Mouse (Mus musculus): ENCODE data around the gene Art3. TPM values are rescaled to one million over a fixed set of nuclear protein-coding genes. Genes with fewer than 3 reads are reported as not detected.
"Not testable (repeated sequence)": the region's sequence is repeated elsewhere in the genome, so short reads cannot be mapped to it uniquely, and the experiment has no call there.

The Art3 gene
- polyA plus RNA-seq, 1 experiment from 2014 or later = 59.2 TPM

DNA sequence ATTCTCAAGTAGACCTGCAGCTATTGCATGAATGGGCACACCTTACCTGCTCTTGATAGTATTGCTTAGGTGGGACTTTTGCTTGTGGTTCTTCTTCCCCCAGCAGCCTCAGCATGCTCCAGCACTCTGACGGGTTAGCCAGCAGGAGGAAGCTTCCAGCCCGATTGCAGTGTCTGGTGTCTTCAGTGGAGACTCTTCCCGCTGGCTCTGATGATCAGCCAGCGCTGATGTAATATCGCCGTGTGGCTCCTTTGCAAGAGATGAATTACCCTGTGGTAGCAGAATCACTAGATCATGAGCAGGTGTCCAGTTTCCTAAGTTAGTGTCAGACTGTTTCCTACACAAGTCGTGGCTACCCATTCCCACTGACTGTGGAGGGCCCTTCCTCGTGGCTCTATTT is 13.4 kb downstream of the Art3 start:
- H3K36me3 ChIP-seq (ENCODE audit: control insufficient read depth, insufficient read depth, low read length) = no peaks in the 10 kb centered on the region
- no peak overlapping the region for H3K27ac ChIP-seq (replicated peaks in 1 of 2; ENCODE audit: control insufficient read depth in 1 of 2, insufficient read depth in 1 of 2, low read depth in 2 of 2, low read length in 2 of 2)

DNA sequence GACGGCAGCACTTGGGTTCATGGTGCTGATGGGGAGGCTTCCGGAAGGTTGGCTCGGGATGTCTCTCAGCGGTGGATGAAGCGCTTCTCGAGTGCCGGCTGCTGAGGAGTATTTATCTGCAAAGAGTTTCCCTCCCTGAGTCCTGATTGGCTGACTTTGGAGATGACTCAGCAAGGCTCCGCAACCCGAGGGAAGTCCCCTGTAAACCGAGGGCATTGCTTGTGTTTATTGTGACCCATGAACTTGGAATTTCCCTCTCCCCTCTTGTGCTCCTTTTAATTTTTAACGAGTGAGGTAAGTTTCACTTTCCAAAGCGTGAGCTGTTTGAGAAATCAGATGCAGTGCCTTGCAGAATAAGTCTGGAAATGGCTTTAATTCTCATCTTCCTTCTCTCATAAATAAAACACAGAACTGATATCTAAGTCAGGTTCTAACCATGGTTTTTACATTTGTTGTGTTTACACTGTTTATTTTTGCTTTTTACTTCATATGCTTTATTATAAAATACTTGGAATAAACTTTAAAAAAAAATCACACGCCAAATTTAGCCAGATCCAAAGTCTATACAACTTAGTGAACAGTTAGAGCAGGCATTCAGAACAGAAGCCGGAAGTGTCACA is 17.3 kb downstream of the Art3 start, which contains the start of gene Cxcl10:
TSS of gene Cxcl10 (minus strand) at position 96 of the 620 bp plus-strand sequence.
- Histone ChIP-seq H3K36me3 (ENCODE audit: control insufficient read depth, insufficient read depth, low read length) (no peaks in the 10 kb centered on the region), H3K4me2 (ENCODE audit: low read length) (peak within 1 kb of the TSS; percentile 61), H3K27me3 (ENCODE audit: control insufficient read depth, insufficient read depth, low read length) (no peaks in the 10 kb centered on the region), H3K9ac (ENCODE audit: low read length) (no peak within 1 kb of the TSS), H3K27ac (replicated peaks in 1 of 2; ENCODE audit: control insufficient read depth in 1 of 2, insufficient read depth in 1 of 2, low read depth in 2 of 2, low read length in 2 of 2) (no peak within 1 kb of the TSS), H3K4me1 (ENCODE audit: control insufficient read depth in 2 of 2, insufficient read depth in 2 of 2, low read length in 2 of 2) (peaks cover 4 to 5% of the 10 kb centered on the region in 2 experiments; a peak in 3 of 4 replicates), H3K9me3 (ENCODE audit: control insufficient read depth, low read length) (no peaks in the 10 kb centered on the region), H3K4me3 (ENCODE audit: control insufficient read depth in 1 of 2, insufficient read depth in 1 of 2, low read depth in 1 of 2, low read length in 2 of 2) (peak within 1 kb of the TSS; percentile 13 to 16; a peak in 3 of 4 replicates)
- no peak for ATAC-seq (ENCODE audit: insufficient number of reproducible peaks, insufficient read depth, low FRiP score, low read depth)
- WGBS = 13% methylated on average over 14 of the region's 14 CpGs

More for the DNA sequence above, 13.4 kb downstream of the Art3 start:
- Histone ChIP-seq H3K9me3 (ENCODE audit: control insufficient read depth, low read length) (no peaks in the 10 kb centered on the region), H3K4me1 (ENCODE audit: control insufficient read depth in 2 of 2, insufficient read depth in 2 of 2, low read length in 2 of 2) (peaks cover 0 to 2% of the 10 kb centered on the region in 2 experiments; a peak in 3 of 4 replicates), H3K4me2 (ENCODE audit: low read length) (no peak overlapping the region), H3K9ac (ENCODE audit: low read length) (no peak overlapping the region), H3K27me3 (ENCODE audit: control insufficient read depth, insufficient read depth, low read length) (no peaks in the 10 kb centered on the region), H3K4me3 (ENCODE audit: control insufficient read depth in 1 of 2, insufficient read depth in 1 of 2, low read depth in 1 of 2, low read length in 2 of 2) (no peak overlapping the region)
- 82% methylated on average over 8 of the region's 8 CpGs for WGBS
- ATAC-seq (ENCODE audit: insufficient number of reproducible peaks, insufficient read depth, low FRiP score, low read depth) = no peak

DNA sequence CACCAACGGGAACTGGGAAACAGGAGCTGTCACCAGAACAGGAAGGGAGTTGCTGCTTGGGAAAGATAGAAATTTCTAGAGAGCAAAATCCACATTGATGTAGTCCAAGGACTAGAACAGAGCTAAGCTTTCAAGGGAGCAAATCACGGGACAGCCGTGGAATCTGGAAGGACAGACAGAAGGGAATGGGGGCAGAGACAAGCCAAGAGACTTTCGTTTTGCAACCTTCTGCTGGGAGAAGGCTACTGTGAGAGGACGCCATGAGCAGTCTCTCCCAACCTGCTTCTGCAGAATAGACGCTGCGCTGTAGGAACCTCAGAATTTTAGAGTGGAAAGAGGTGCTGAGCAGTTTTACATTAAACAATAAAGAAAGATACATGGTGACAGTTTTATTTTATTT is 18.1 kb downstream of the Art3 start:
- Histone ChIP-seq H3K9ac (ENCODE audit: low read length) (no peak overlapping the region), H3K36me3 (ENCODE audit: control insufficient read depth, insufficient read depth, low read length) (no peaks in the 10 kb centered on the region), H3K27me3 (ENCODE audit: control insufficient read depth, insufficient read depth, low read length) (no peaks in the 10 kb centered on the region), H3K27ac (replicated peaks in 1 of 2; ENCODE audit: control insufficient read depth in 1 of 2, insufficient read depth in 1 of 2, low read depth in 2 of 2, low read length in 2 of 2) (no peak overlapping the region), H3K9me3 (ENCODE audit: control insufficient read depth, low read length) (no peaks in the 10 kb centered on the region), H3K4me1 (ENCODE audit: control insufficient read depth in 2 of 2, insufficient read depth in 2 of 2, low read length in 2 of 2) (peaks cover 4 to 5% of the 10 kb centered on the region in 2 experiments; a peak in 3 of 4 replicates), H3K4me3 (ENCODE audit: control insufficient read depth in 1 of 2, insufficient read depth in 1 of 2, low read depth in 1 of 2, low read length in 2 of 2) (no peak overlapping the region), H3K4me2 (ENCODE audit: low read length) (no peak overlapping the region)
- 75% methylated on average over 7 of the region's 7 CpGs for WGBS
- no peak for ATAC-seq (ENCODE audit: insufficient number of reproducible peaks, insufficient read depth, low FRiP score, low read depth)

DNA sequence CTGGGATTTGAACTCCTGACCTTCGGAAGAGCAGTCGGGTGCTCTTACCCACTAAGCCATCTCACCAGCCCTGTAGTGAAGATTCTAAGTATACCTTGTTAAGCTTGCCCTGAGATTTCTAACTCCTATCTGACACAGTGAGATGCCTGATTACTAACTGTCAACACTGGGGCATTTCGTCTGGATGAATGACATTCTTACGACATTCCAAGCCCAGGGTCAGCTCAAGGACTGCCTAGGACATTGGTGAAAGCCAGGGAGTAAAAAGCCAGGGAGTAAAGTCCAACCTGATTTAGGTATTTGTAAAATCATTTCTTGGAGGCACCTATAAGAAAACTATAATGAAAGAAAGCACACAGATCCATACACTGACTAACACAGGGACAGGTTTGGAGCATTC is 21.1 kb downstream of the Art3 start:
- H3K27me3 ChIP-seq (ENCODE audit: control insufficient read depth, insufficient read depth, low read length); H3K4me1 ChIP-seq (ENCODE audit: control insufficient read depth in 2 of 2, insufficient read depth in 2 of 2, low read length in 2 of 2); ATAC-seq (ENCODE audit: insufficient number of reproducible peaks, insufficient read depth, low FRiP score, low read depth); H3K9me3 ChIP-seq (ENCODE audit: control insufficient read depth, low read length); H3K36me3 ChIP-seq (ENCODE audit: control insufficient read depth, insufficient read depth, low read length): not testable (repeated sequence)
- Histone ChIP-seq H3K9ac (ENCODE audit: low read length) (peak overlapping the region; percentile 64), H3K27ac (replicated peaks in 1 of 2; ENCODE audit: control insufficient read depth in 1 of 2, insufficient read depth in 1 of 2, low read depth in 2 of 2, low read length in 2 of 2) (peak overlapping the region; percentile 71 to 81), H3K4me2 (ENCODE audit: low read length) (peak overlapping the region; percentile 59), H3K4me3 (ENCODE audit: control insufficient read depth in 1 of 2, insufficient read depth in 1 of 2, low read depth in 1 of 2, low read length in 2 of 2) (peak overlapping the region in 1 of 2 experiments; percentile 40; a peak in 3 of 4 replicates)
- 20% methylated on average over 4 of the region's 4 CpGs for WGBS

DNA sequence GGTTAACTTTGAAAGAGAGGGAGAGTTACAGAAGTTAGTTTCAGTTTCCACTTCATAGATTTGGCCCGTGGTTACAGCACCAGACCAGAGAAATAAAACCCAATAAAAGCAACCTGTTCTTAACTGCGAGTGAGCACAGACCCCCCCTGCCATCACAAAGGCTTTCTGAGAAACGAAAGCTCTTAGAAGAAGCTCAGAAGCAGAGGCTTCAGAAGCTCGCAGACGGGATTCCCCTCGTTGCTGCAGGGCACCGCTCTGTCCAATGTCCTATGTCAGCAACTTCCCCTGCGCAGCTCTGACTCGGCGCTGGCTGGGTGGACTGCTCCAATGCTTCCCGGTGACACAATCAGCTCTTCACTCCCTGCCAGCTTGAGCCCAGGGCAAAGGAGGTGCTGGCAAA is 21.9 kb downstream of the Art3 start:
- Histone ChIP-seq H3K9ac (ENCODE audit: low read length) (peak overlapping the region; percentile 64), H3K4me1 (ENCODE audit: control insufficient read depth in 2 of 2, insufficient read depth in 2 of 2, low read length in 2 of 2) (peaks cover 4 to 5% of the 10 kb centered on the region in 2 experiments; a peak in 3 of 4 replicates), H3K4me3 (ENCODE audit: control insufficient read depth in 1 of 2, insufficient read depth in 1 of 2, low read depth in 1 of 2, low read length in 2 of 2) (peak overlapping the region; percentile 40 to 48), H3K4me2 (ENCODE audit: low read length) (peak overlapping the region; percentile 59), H3K36me3 (ENCODE audit: control insufficient read depth, insufficient read depth, low read length) (no peaks in the 10 kb centered on the region), H3K27ac (replicated peaks in 1 of 2; ENCODE audit: control insufficient read depth in 1 of 2, insufficient read depth in 1 of 2, low read depth in 2 of 2, low read length in 2 of 2) (peak overlapping the region; percentile 63 to 81; a peak in 3 of 4 replicates), H3K27me3 (ENCODE audit: control insufficient read depth, insufficient read depth, low read length) (no peaks in the 10 kb centered on the region), H3K9me3 (ENCODE audit: control insufficient read depth, low read length) (no peaks in the 10 kb centered on the region)
- ATAC-seq (ENCODE audit: insufficient number of reproducible peaks, insufficient read depth, low FRiP score, low read depth) = no peak; the same call in 1 of the 2 replicates
- 9% methylated on average over 11 of the region's 11 CpGs for WGBS

DNA sequence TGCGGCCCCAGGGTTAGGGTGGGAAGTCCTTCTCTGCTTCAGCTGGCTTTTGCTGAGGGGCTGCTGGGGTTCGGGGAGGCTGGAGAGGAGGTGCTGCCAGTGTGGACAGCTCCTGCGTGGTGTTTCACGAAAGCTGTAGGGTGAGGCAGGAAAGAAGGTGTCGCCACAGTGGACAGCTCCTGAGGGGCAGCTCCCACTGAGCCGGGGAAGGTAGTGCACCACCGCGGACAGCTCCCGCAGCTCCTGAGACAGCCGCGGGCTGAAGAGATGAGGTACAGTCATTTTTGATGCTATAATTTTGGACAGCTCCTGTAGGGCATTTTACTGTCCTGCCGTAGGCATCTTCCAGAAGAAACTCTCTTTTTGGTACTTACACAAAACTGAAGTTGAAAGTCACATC is 26.4 kb downstream of the Art3 start:
- ATAC-seq (ENCODE audit: insufficient number of reproducible peaks, insufficient read depth, low FRiP score, low read depth) = no peak
- WGBS = 12% methylated on average over 11 of the region's 12 CpGs
- H3K4me3 ChIP-seq (ENCODE audit: control insufficient read depth in 1 of 2, insufficient read depth in 1 of 2, low read depth in 1 of 2, low read length in 2 of 2) = no peak overlapping the region
- H3K4me2 ChIP-seq (ENCODE audit: low read length) = no peak overlapping the region
- no peak overlapping the region for H3K9ac ChIP-seq (ENCODE audit: low read length)
- H3K27me3 ChIP-seq (ENCODE audit: control insufficient read depth, insufficient read depth, low read length) = no peaks in the 10 kb centered on the region
- H3K4me1 ChIP-seq (ENCODE audit: control insufficient read depth in 2 of 2, insufficient read depth in 2 of 2, low read length in 2 of 2) = peaks cover under 1% of the 10 kb centered on the region in 2 experiments; a peak in 2 of 4 replicates
- H3K36me3 ChIP-seq (ENCODE audit: control insufficient read depth, insufficient read depth, low read length) = no peaks in the 10 kb centered on the region
- H3K27ac ChIP-seq (replicated peaks in 1 of 2; ENCODE audit: control insufficient read depth in 1 of 2, insufficient read depth in 1 of 2, low read depth in 2 of 2, low read length in 2 of 2) = no peak overlapping the region
- no peaks in the 10 kb centered on the region for H3K9me3 ChIP-seq (ENCODE audit: control insufficient read depth, low read length)

DNA sequence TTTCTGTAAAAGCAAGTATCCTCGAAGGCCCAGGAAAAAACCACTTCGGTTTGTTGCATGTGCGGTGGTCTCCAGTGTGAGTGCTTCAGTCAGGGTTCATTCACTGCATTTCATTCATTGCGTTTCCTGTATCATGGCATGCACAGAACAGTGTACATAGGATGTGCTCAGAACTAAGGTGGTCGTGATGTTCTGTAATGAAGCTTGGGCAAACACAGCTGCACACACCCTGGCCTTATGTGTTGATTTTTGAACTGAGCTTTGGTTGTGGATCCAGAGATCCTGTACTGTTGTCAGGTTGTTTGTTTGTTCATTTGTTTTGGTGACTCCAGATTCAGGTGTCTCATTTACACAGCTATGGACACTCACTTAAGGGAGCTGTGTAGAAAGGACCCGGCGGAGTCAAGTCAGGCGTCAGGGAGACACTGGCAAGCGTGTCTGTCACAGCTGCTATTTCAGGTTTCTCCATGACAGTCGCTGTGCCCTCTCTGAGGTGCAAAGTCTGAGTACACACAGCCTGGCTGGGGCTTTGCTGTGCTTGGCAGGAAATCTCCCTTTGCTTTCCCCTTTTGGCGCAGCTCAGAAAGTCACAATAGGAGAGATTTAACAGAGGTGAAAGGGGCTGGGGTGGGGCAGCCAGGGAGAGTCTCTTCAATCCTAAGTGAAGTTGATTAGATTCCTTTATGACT is 27.3 kb downstream of the Art3 start:
- H3K9me3 ChIP-seq (ENCODE audit: control insufficient read depth, low read length) = no peaks in the 10 kb centered on the region
- WGBS = 60% methylated on average over 11 of the region's 11 CpGs
- no peaks in the 10 kb centered on the region; a peak in 1 of 4 replicates for H3K4me1 ChIP-seq (ENCODE audit: control insufficient read depth in 2 of 2, insufficient read depth in 2 of 2, low read length in 2 of 2)
- H3K27me3 ChIP-seq (ENCODE audit: control insufficient read depth, insufficient read depth, low read length) = no peaks in the 10 kb centered on the region
- no peaks in the 10 kb centered on the region for H3K36me3 ChIP-seq (ENCODE audit: control insufficient read depth, insufficient read depth, low read length)
- H3K4me3 ChIP-seq (ENCODE audit: control insufficient read depth in 1 of 2, insufficient read depth in 1 of 2, low read depth in 1 of 2, low read length in 2 of 2) = no peak overlapping the region
- H3K27ac ChIP-seq (replicated peaks in 1 of 2; ENCODE audit: control insufficient read depth in 1 of 2, insufficient read depth in 1 of 2, low read depth in 2 of 2, low read length in 2 of 2) = no peak overlapping the region
- no peak overlapping the region for H3K9ac ChIP-seq (ENCODE audit: low read length)
- no peak overlapping the region for H3K4me2 ChIP-seq (ENCODE audit: low read length)
- no peak for ATAC-seq (ENCODE audit: insufficient number of reproducible peaks, insufficient read depth, low FRiP score, low read depth)

Data from heart, embryonic 14.5 days (tissue).